Mouse (Mus musculus): ENCODE results near the gene Lzts2.

- TF ChIP-seq POLR2A (IDR thresholded peaks at IDR 0.05; ENCODE audit: borderline replicate concordance, extremely low read depth, insufficient read depth, insufficient read length, poor library complexity, severe bottlenecking) (no peak), CTCF (IDR thresholded peaks at IDR 0.05; ENCODE audit: borderline replicate concordance, extremely low read depth, insufficient read depth, insufficient read length) (no peak)
Measured at GRCm38 (mm10) chr19:44968329-44968728, 45.9 kb upstream of the Lzts2 start.

All from brain, embryonic 14.5 days (tissue).